Mouse (Mus musculus) midbrain, postnatal 0 days (tissue): ENCODE measurements at regions not wholly inside any gene's neighbourhood (a gene's known extent, or its start where the extent isn't known, plus 50 kb on each side); places are given as distances from the start of the nearest gene placed in this dataset.
"Not testable (repeated sequence)": the region's sequence is repeated elsewhere in the genome, so short reads cannot be mapped to it uniquely, and the experiment has no call there.

Source experiments
- ATAC-seq: fragments of 200-750 bp; cut with Nextera tagmentation; 2 replicates; pipeline ENCODE4 v1.8.0; 2017; ENCODE audit warnings: moderate number of reproducible peaks, mild to moderate bottlenecking, moderate TSS enrichment, moderate library complexity; ENCODE audit not compliant: low FRiP score
- DNase-seq: peaks from one replicate; pipeline ENCODE4 v3.0.0-alpha.2; 2015; ENCODE audit warnings: low spot score
- H3K27ac ChIP-seq: fragments of 300-500 bp; sonication (generic); 2 replicates; pipeline ENCODE4 v1.5.1; 2014; ENCODE audit warnings: low read depth, mild to moderate bottlenecking, low read length, mixed read lengths
- H3K27me3 ChIP-seq: fragments of 300-500 bp; sonication (generic); 2 replicates; pipeline ENCODE4 v1.6.1; 2014; ENCODE audit warnings: low read length, control low read depth, mixed read lengths; ENCODE audit not compliant: insufficient read depth
- H3K36me3 ChIP-seq: fragments of 300-500 bp; sonication (generic); 2 replicates; pipeline ENCODE4 v1.6.1; 2014; ENCODE audit warnings: low read length, control low read depth, mixed read lengths; ENCODE audit not compliant: insufficient read depth
- H3K4me1 ChIP-seq: fragments of 300-500 bp; sonication (generic); 2 replicates; pipeline ENCODE4 v1.6.1; 2014; ENCODE audit warnings: mild to moderate bottlenecking, control low read depth, antibody characterized with exemption, low read length, mixed read lengths; ENCODE audit not compliant: insufficient read depth
- H3K4me2 ChIP-seq: fragments of 300-500 bp; sonication (generic); 2 replicates; pipeline ENCODE4 v1.6.1; 2014; ENCODE audit warnings: low read depth, mild to moderate bottlenecking, low read length, mixed read lengths; ENCODE audit not compliant: poor library complexity, severe bottlenecking
- H3K4me3 ChIP-seq: fragments of 300-500 bp; sonication (generic); 2 replicates; pipeline ENCODE4 v1.5.1; 2014; ENCODE audit warnings: low read depth, mild to moderate bottlenecking, low read length, moderate library complexity
- H3K9ac ChIP-seq: fragments of 300-500 bp; sonication (generic); replicated peaks from 2 replicates; pipeline ENCODE4 v1.6.1; 2014; ENCODE audit warnings: mild to moderate bottlenecking, low read length, moderate library complexity, mixed read lengths; ENCODE audit not compliant: poor library complexity, severe bottlenecking
- H3K9me3 ChIP-seq: fragments of 300-500 bp; sonication (generic); 2 replicates; pipeline ENCODE4 v1.6.1; 2016; ENCODE audit warnings: low read length, control low read depth
- WGBS: fragments of 180-500 bp; shearing (Covaris S2); extraction: QIAGEN DNeasy Blood & Tissue Kit; methylation state at CpG from one replicate; pipeline ENCODE4 v1.1.7; 2014; 5-methylcytosine and 5-hydroxymethylcytosine counted together

DNA sequence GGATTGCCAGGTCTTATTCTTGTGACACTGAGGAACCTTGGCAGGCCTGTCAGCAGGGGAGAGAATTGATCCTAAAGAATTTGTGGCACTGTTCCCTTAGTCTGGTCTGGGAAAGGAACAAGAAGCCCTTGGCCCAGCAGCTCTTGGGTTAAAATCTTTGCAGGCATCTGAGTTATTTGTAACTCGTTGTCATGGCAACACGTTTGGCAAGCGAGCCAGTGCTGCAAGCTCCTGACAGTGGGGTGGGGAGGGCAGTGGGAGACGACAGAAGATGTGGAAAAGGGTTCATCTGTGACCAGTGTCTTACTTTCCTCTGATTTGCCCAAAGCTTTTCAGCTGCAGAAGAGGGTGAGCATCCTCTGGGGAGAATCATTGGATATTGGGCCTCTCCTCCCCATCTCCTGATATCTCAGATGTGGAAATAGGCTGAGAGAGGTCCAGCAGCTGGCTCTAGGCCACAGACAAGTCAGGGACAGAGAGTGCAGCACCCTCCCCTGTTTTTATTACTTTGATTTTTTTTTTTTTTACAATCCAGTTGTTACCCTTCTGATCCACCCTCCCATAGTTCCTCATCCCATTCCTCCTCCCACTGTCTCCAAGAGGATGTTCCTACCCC is 92.4 kb upstream of the Huwe1 start:
- ATAC-seq (peak; percentile 78), DNase-seq (peak; percentile 83)
- WGBS = 29% methylated on average over 4 of the region's 4 CpGs
- not testable (repeated sequence) for H3K4me3 ChIP-seq, H3K27me3 ChIP-seq, H3K9me3 ChIP-seq, H3K4me2 ChIP-seq, H3K4me1 ChIP-seq, H3K36me3 ChIP-seq, H3K9ac ChIP-seq
- H3K27ac ChIP-seq = peak overlapping the region; percentile 47; the same call in 1 of the 2 replicates
